Mouse (Mus musculus) Muller cell, postnatal 12 days (primary cell): ENCODE measurements around the gene Fam204a.

ENCODE experiments used
- DNase-seq: peaks from one replicate; pipeline ENCODE4 v3.0.0-alpha.2; 2015; ENCODE audit errors: inconsistent ontology term

Gene Fam204a

DNA sequence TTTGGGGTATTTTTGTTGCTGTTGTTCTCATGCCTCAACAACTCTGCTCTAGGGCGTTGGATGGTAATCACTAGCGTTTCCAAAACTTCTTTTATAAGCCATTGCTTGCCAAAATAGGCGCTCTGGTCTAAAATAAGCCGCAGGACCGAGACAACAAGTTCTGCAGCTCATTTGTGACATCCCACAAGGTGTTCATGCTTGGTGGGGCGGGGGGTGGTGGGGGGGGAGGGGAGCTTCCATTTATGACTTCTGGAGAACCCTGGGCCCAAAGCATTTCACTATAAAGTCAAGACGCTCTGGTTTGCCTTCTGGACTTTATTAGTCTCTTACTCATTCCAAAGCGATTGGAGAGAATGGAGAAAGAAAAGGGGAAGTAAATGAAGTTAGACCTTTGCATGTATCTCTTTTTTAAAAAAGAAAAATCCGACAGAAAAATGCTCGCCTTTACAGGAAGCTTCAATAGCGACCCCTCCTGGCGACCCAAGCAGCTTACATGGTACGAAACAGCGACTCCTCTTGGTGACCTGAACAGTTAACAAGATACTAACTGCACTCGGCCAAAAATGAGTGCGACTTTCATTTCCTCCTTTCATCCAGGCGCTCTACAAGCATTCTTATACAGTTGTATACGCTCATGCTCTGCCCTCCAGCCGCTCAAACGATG is 65.8 kb downstream of the Fam204a start:
- DNase-seq = no peak

DNA sequence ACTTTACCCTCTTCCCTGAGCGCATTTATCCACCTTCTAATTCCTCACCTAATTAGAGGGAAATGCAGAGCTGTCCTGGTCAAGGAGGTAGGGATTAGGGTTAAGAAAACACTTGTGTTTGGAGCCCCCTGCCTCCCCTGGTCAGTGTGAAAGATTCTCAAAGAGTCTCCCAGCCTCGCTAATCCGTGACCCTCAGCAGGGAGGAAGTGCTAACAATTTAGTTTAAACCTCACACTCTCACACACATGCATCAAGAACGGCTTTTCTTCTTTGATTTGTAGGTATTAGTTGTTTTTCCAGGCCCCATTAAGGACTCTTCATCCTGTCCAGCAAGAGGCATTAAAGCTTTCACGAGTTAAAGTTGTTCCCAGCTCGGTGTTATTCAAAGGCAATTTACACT is 66.7 kb downstream of the Fam204a start:
- DNase-seq = no peak

DNA sequence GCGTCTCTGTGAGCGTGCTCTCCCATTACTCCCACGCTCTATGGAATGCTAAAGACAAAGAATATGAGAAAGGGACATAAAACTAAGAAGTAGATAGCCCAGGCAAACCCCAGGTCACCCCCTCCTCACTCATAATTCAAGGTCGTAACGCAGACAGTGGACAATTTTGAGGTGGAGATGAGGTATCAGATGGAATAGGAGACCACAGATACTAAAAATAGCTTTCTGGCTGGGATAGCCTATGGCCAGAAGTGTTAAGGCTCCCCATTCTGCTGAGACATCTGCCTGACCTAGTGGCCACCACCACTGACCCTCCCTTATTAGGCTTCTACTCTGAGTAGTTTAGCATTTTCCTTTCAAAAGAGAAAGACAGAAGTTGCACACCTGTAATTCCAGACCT is 71.2 kb downstream of the Fam204a start:
- no peak for DNase-seq

DNA sequence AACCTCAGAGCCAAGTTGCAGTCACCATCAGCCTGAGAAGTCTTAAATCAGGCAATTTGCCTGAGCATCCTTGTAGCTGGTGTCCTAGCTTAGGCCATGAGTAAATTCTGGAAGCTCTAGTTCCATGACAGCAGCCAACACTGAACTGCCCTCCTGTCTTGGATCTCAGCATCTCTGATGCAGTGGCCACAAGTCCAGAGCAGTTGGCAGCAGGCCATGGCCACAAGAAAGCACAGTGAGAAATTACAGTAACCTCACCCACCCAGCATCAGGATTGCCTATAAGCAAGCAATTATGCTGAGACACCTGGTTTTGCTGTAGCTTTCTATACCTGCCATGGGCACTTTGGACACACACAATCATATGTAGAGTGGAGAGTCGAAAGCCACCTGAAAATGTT is 73.4 kb downstream of the Fam204a start:
- no peak for DNase-seq

DNA sequence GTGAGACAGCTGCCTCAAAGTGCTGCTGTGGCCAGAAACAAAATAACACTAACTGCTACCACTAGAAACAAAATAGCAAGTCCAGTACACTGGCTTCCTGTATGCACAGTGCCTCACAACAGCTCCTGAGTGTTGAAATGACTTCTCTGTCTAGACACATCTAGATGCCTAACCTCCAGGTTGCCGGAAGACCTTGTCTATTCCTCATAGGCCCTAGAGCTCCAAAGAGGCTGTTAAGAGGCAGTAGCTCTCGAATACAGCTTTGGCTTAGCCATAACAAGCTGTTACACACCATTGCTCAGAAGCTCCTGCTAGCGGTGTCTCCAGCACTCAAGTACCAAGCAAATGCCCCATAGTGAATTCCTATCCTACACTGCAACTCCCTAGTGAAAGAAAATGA is 76.4 kb downstream of the Fam204a start:
- DNase-seq = no peak

DNA sequence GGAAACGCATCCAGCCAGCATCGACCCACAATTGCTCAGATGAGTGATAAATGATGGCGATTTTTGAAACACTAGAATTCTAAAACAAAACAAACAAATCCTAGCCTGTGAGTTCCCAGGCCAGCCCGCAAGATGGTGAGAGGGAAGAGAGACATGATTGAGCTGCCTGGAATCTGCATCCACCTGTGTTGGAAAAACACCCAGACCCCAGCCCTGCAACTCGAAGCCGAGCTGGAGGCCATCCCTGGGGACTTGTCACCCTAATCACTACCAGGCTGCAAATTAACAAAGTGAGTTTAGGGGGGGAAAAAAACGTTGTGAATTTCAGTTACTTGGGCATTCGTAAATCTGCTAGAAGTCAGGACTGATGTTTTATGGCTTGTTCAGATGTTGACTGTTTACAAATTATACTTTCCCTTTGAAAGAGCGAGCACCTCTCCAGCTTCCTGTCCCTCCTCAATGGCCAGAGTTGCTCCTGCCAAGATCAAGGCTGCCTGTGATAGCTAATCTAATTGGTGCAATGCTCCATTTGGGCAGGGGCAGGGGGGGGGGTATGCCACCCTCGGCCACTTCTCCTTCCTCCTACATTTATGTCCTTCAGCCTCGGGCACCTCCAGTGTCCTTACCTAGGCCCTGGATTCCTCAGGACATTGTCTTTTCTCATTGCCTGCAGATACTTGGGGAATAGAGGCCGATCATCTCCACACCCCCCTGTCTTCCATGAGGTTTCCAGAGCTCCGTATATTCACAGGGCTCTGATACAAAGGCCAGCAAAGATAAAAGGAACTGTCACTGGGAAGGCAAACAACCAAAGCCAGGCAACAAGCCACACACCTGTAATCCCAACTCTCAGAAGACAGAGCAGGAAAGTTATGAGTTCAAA is 77.2 kb downstream of the Fam204a start:
- no peak for DNase-seq
